Mouse (Mus musculus) fat pad, adult 2 months (tissue): ENCODE results near the gene Epx.

Experiments used
- DNase-seq: peaks from one replicate; pipeline ENCODE4 v3.0.0-alpha.2; 2011; ENCODE audit warnings: low read depth, low spot score; ENCODE audit errors: extremely low read depth

The Epx gene

GRCm38 (mm10) chr11:87841436-87841835 lies 33.9 kb downstream of the Epx start:
- no peak for DNase-seq

- no peak for DNase-seq
These were observed 34.7 kb downstream of the Epx start for GRCm38 (mm10) chr11:87840676-87841075.

- DNase-seq: no peak
These were observed 47.0 kb downstream of the Epx start, which contains the start of gene Lpo for GRCm38 (mm10) chr11:87828239-87828900. Gene Lpo (minus strand): TSS chr11:87828289.

GRCm38 (mm10) chr11:87821502-87821901 lies 53.8 kb downstream of the Epx start:
- no peak for DNase-seq

GRCm38 (mm10) chr11:87817443-87817773 lies 57.9 kb downstream of the Epx start:
- DNase-seq: no peak

- DNase-seq: no peak
These were observed 58.5 kb downstream of the Epx start for GRCm38 (mm10) chr11:87816707-87817442.

GRCm38 (mm10) chr11:87814831-87815230 lies 60.5 kb downstream of the Epx start:
- DNase-seq: no peak
